In genomic region chr6:135970716-135971318, GRCm38 (mm10) we compare ENCODE assay signal across 23 mouse cellular contexts.
"Had no signal": no experiment of that assay in that cellular context is flagged by ENCODE, and none has a peak within 500 bp of the region (broad histone marks: within the 10 kb centered on the region; RNA-seq: fewer than 3 reads in every experiment).

No protein-coding gene starts in this region.

- H3K9ac ChIP-seq: heart, embryonic 13.5 days; heart, embryonic 15.5 days; hindbrain, embryonic 13.5 days; hindbrain, embryonic 15.5 days; kidney, embryonic 15.5 days; limb, embryonic 13.5 days; limb, embryonic 15.5 days had no signal

- H3K27me3 ChIP-seq: heart, embryonic 13.5 days; heart, embryonic 15.5 days; hindbrain, embryonic 13.5 days; hindbrain, embryonic 15.5 days; kidney, embryonic 15.5 days; limb, embryonic 13.5 days; limb, embryonic 15.5 days had no signal

- DNase-seq: gastrocnemius, postnatal 14 days; gastrocnemius, postnatal 36 days; heart, adult 18-20 months; heart, postnatal 14 days; heart, postnatal 36 days; kidney, adult 11 months; kidney, adult 2 months; kidney, adult 9 months; kidney, postnatal 14 days; kidney, postnatal 36 days; layer of hippocampus, adult 9-11 months; layer of hippocampus, postnatal 36 days had no signal

- ATAC-seq: hindbrain, postnatal 0 days; intestine, embryonic 16.5 days had no signal

- H3K36me3 ChIP-seq: heart, embryonic 13.5 days; heart, embryonic 15.5 days; hindbrain, embryonic 13.5 days; hindbrain, embryonic 15.5 days; kidney, embryonic 15.5 days; limb, embryonic 13.5 days; limb, embryonic 15.5 days had no signal

- H3K27ac ChIP-seq: heart, embryonic 13.5 days; heart, embryonic 15.5 days; hindbrain, embryonic 13.5 days; hindbrain, embryonic 15.5 days; hindbrain, postnatal 0 days; kidney, embryonic 15.5 days; kidney, postnatal 0 days; limb, embryonic 13.5 days; limb, embryonic 15.5 days had no signal

- H3K4me2 ChIP-seq: heart, embryonic 11.5 days; heart, embryonic 13.5 days; heart, embryonic 15.5 days; hindbrain, embryonic 13.5 days; hindbrain, embryonic 15.5 days; kidney, embryonic 15.5 days; limb, embryonic 13.5 days; limb, embryonic 15.5 days had no signal

- H3K9me3 ChIP-seq: heart, embryonic 13.5 days; heart, embryonic 15.5 days; hindbrain, embryonic 13.5 days; hindbrain, embryonic 15.5 days; kidney, embryonic 15.5 days; limb, embryonic 13.5 days; limb, embryonic 15.5 days had no signal

- H3K4me3 ChIP-seq: heart, embryonic 13.5 days; heart, embryonic 15.5 days; hindbrain, embryonic 13.5 days; hindbrain, embryonic 15.5 days; kidney, embryonic 15.5 days; limb, embryonic 13.5 days; limb, embryonic 15.5 days had no signal

- H3K4me1 ChIP-seq: heart, embryonic 13.5 days; heart, embryonic 15.5 days; hindbrain, embryonic 13.5 days; hindbrain, embryonic 15.5 days; limb, embryonic 15.5 days had no signal
